Mouse (Mus musculus): Measurements from ENCODE around the gene Ddx41. TPM values are rescaled to one million over a fixed set of nuclear protein-coding genes. Genes with fewer than 3 reads are reported as not detected.

Gene Ddx41
- polyA plus RNA-seq, 1 experiment = 71.2 TPM

GRCm38 (mm10) chr13:55563266-55563879, 26.9 kb upstream of the Ddx41 start:
- H3K27me3 ChIP-seq (replicated peaks; ENCODE audit: control insufficient read depth, insufficient read depth, low read length) = no peaks in the 10 kb centered on the region
- H3K4me1 ChIP-seq (ENCODE audit: control insufficient read depth, insufficient read depth, low read length) = peaks cover 8% of the 10 kb centered on the region; the same call in 1 of the 2 replicates
- WGBS = 50% methylated on average over 7 of the region's 7 CpGs
- DNase-seq = peak; percentile 38
- H3K27ac ChIP-seq (ENCODE audit: insufficient read depth, low read depth, low read length) = no peak overlapping the region
- TF ChIP-seq POLR2A (IDR thresholded peaks at IDR 0.05; ENCODE audit: low read depth, low read length) (no peak), CTCF (conservative IDR thresholded peaks at IDR 0.05; ENCODE audit: insufficient read depth, insufficient read length, low read depth, low read length) (no peak)
- no peaks in the 10 kb centered on the region for H3K36me3 ChIP-seq (ENCODE audit: control insufficient read depth, insufficient read depth, low read length)
- H3K4me3 ChIP-seq (ENCODE audit: insufficient read depth, low read depth, low read length) = no peak overlapping the region

- H3K27ac ChIP-seq (ENCODE audit: insufficient read depth, low read depth, low read length) = no peak overlapping the region
- H3K27me3 ChIP-seq (replicated peaks; ENCODE audit: control insufficient read depth, insufficient read depth, low read length) = no peaks in the 10 kb centered on the region
- H3K4me3 ChIP-seq (ENCODE audit: insufficient read depth, low read depth, low read length) = no peak overlapping the region
- TF ChIP-seq CTCF (conservative IDR thresholded peaks at IDR 0.05; ENCODE audit: insufficient read depth, insufficient read length, low read depth, low read length) = no peak
- TF ChIP-seq POLR2A (IDR thresholded peaks at IDR 0.05; ENCODE audit: low read depth, low read length) = no peak
- WGBS = 64% methylated on average over 6 of the region's 6 CpGs
- DNase-seq = no peak
- no peaks in the 10 kb centered on the region for H3K36me3 ChIP-seq (ENCODE audit: control insufficient read depth, insufficient read depth, low read length)
- peaks cover 8% of the 10 kb centered on the region; the same call in 1 of the 2 replicates for H3K4me1 ChIP-seq (ENCODE audit: control insufficient read depth, insufficient read depth, low read length)
Measured at GRCm38 (mm10) chr13:55557499-55557898, 21.0 kb upstream of the Ddx41 start.

- H3K27me3 ChIP-seq (replicated peaks; ENCODE audit: control insufficient read depth, insufficient read depth, low read length) = no peaks in the 10 kb centered on the region
- 87% methylated on average over 9 of the region's 9 CpGs for WGBS
- no peak for TF ChIP-seq CTCF (conservative IDR thresholded peaks at IDR 0.05; ENCODE audit: insufficient read depth, insufficient read length, low read depth, low read length)
- no peak for TF ChIP-seq POLR2A (IDR thresholded peaks at IDR 0.05; ENCODE audit: low read depth, low read length)
- no peak for DNase-seq
- no peaks in the 10 kb centered on the region for H3K36me3 ChIP-seq (ENCODE audit: control insufficient read depth, insufficient read depth, low read length)
- no peak overlapping the region for H3K27ac ChIP-seq (ENCODE audit: insufficient read depth, low read depth, low read length)
- no peak overlapping the region for H3K4me3 ChIP-seq (ENCODE audit: insufficient read depth, low read depth, low read length)
- H3K4me1 ChIP-seq (ENCODE audit: control insufficient read depth, insufficient read depth, low read length) = peaks cover 8% of the 10 kb centered on the region; the same call in 1 of the 2 replicates
Measured at GRCm38 (mm10) chr13:55555921-55556320, 19.5 kb upstream of the Ddx41 start.

- Histone ChIP-seq H3K4me3 (ENCODE audit: insufficient read depth, low read depth, low read length) (no peak overlapping the region), H3K4me1 (ENCODE audit: control insufficient read depth, insufficient read depth, low read length) (no peaks in the 10 kb centered on the region), H3K27me3 (replicated peaks; ENCODE audit: control insufficient read depth, insufficient read depth, low read length) (no peaks in the 10 kb centered on the region), H3K36me3 (ENCODE audit: control insufficient read depth, insufficient read depth, low read length) (no peaks in the 10 kb centered on the region), H3K27ac (ENCODE audit: insufficient read depth, low read depth, low read length) (no peak overlapping the region)
- TF ChIP-seq CTCF (conservative IDR thresholded peaks at IDR 0.05; ENCODE audit: insufficient read depth, insufficient read length, low read depth, low read length) (no peak), POLR2A (IDR thresholded peaks at IDR 0.05; ENCODE audit: low read depth, low read length) (no peak)
- WGBS = 69% methylated on average over 15 of the region's 15 CpGs
- no peak for DNase-seq
Measured at GRCm38 (mm10) chr13:55549061-55549460, 12.6 kb upstream of the Ddx41 start.

- Histone ChIP-seq H3K27ac (ENCODE audit: insufficient read depth, low read depth, low read length) (no peak overlapping the region), H3K27me3 (replicated peaks; ENCODE audit: control insufficient read depth, insufficient read depth, low read length) (no peaks in the 10 kb centered on the region), H3K4me1 (ENCODE audit: control insufficient read depth, insufficient read depth, low read length) (peaks cover 2% of the 10 kb centered on the region), H3K4me3 (ENCODE audit: insufficient read depth, low read depth, low read length) (no peak overlapping the region), H3K36me3 (ENCODE audit: control insufficient read depth, insufficient read depth, low read length) (no peaks in the 10 kb centered on the region)
- no peak for DNase-seq
- TF ChIP-seq CTCF (conservative IDR thresholded peaks at IDR 0.05; ENCODE audit: insufficient read depth, insufficient read length, low read depth, low read length) (no peak), POLR2A (IDR thresholded peaks at IDR 0.05; ENCODE audit: low read depth, low read length) (no peak)
- 87% methylated on average over 5 of the region's 5 CpGs for WGBS
Measured at GRCm38 (mm10) chr13:55548426-55548825, 12.0 kb upstream of the Ddx41 start.

- Histone ChIP-seq H3K4me3 (ENCODE audit: insufficient read depth, low read depth, low read length) (no peak overlapping the region), H3K27ac (ENCODE audit: insufficient read depth, low read depth, low read length) (no peak overlapping the region), H3K36me3 (ENCODE audit: control insufficient read depth, insufficient read depth, low read length) (no peaks in the 10 kb centered on the region), H3K4me1 (ENCODE audit: control insufficient read depth, insufficient read depth, low read length) (peaks cover 6% of the 10 kb centered on the region), H3K27me3 (replicated peaks; ENCODE audit: control insufficient read depth, insufficient read depth, low read length) (no peaks in the 10 kb centered on the region)
- DNase-seq = no peak
- WGBS = 97% methylated on average over 2 of the region's 2 CpGs
- no peak for TF ChIP-seq POLR2A (IDR thresholded peaks at IDR 0.05; ENCODE audit: low read depth, low read length)
- TF ChIP-seq CTCF (conservative IDR thresholded peaks at IDR 0.05; ENCODE audit: insufficient read depth, insufficient read length, low read depth, low read length) = no peak
Measured at GRCm38 (mm10) chr13:55547916-55548315, 11.5 kb upstream of the Ddx41 start.

GRCm38 (mm10) chr13:55544792-55545191, 8.3 kb upstream of the Ddx41 start:
- no peaks in the 10 kb centered on the region for H3K27me3 ChIP-seq (replicated peaks; ENCODE audit: control insufficient read depth, insufficient read depth, low read length)
- no peak overlapping the region for H3K27ac ChIP-seq (ENCODE audit: insufficient read depth, low read depth, low read length)
- H3K4me3 ChIP-seq (ENCODE audit: insufficient read depth, low read depth, low read length) = no peak overlapping the region
- TF ChIP-seq POLR2A (IDR thresholded peaks at IDR 0.05; ENCODE audit: low read depth, low read length) (no peak), CTCF (conservative IDR thresholded peaks at IDR 0.05; ENCODE audit: insufficient read depth, insufficient read length, low read depth, low read length) (no peak)
- H3K36me3 ChIP-seq (ENCODE audit: control insufficient read depth, insufficient read depth, low read length) = peaks cover 2% of the 10 kb centered on the region; the same call in 1 of the 2 replicates
- DNase-seq = no peak
- 95% methylated on average over 6 of the region's 6 CpGs for WGBS
- H3K4me1 ChIP-seq (ENCODE audit: control insufficient read depth, insufficient read depth, low read length) = peaks cover 15% of the 10 kb centered on the region
